In genomic region chr3:144324974-144325373, GRCm38 (mm10) we compare ENCODE assay signal across 23 mouse cellular contexts.
"Had no signal": no experiment of that assay in that cellular context is flagged by ENCODE, and none has a peak within 500 bp of the region (broad histone marks: within the 10 kb centered on the region; RNA-seq: fewer than 3 reads in every experiment).

No protein-coding gene starts in this region.

- H3K27ac ChIP-seq: gastrocnemius, adult 2 months; heart, adult 2 months; hindbrain, embryonic 13.5 days; hindbrain, embryonic 15.5 days; intestine, embryonic 15.5 days; layer of hippocampus, adult 2 months; left cerebral cortex, adult 2 months; limb, embryonic 13.5 days; limb, embryonic 15.5 days; liver, embryonic 12.5 days had no signal

- H3K4me2 ChIP-seq: heart, embryonic 12.5 days; hindbrain, embryonic 13.5 days; hindbrain, embryonic 15.5 days; intestine, embryonic 15.5 days; limb, embryonic 13.5 days; limb, embryonic 15.5 days; liver, embryonic 12.5 days had no signal

- DNase-seq: gastrocnemius, adult 2 months; gastrocnemius, postnatal 10 days; gastrocnemius, postnatal 25 days; heart, adult 11 months; heart, adult 2 months; heart, postnatal 14 days; heart, postnatal 36 days; kidney, adult 18-20 months; kidney, adult 8-10 months; kidney, postnatal 10 days; kidney, postnatal 25 days; kidney, postnatal 4 days had no signal

- H3K4me3 ChIP-seq: gastrocnemius, adult 2 months; heart, adult 2 months; heart, embryonic 12.5 days; hindbrain, embryonic 13.5 days; hindbrain, embryonic 15.5 days; intestine, embryonic 15.5 days; layer of hippocampus, adult 2 months; left cerebral cortex, adult 2 months; limb, embryonic 13.5 days; limb, embryonic 15.5 days; liver, embryonic 12.5 days had no signal

- H3K4me1 ChIP-seq: heart, embryonic 12.5 days; intestine, embryonic 15.5 days; limb, embryonic 15.5 days; liver, embryonic 12.5 days had no signal

- H3K9ac ChIP-seq: heart, embryonic 12.5 days; hindbrain, embryonic 13.5 days; hindbrain, embryonic 15.5 days; intestine, embryonic 15.5 days; limb, embryonic 13.5 days; limb, embryonic 15.5 days; liver, embryonic 12.5 days had no signal

- H3K27me3 ChIP-seq: heart, embryonic 12.5 days; hindbrain, embryonic 13.5 days; hindbrain, embryonic 15.5 days; intestine, embryonic 15.5 days; limb, embryonic 13.5 days; limb, embryonic 15.5 days; liver, embryonic 12.5 days had no signal

- H3K9me3 ChIP-seq: heart, embryonic 12.5 days; hindbrain, embryonic 13.5 days; hindbrain, embryonic 15.5 days; intestine, embryonic 15.5 days; limb, embryonic 13.5 days; limb, embryonic 15.5 days; liver, embryonic 12.5 days had no signal

- H3K36me3 ChIP-seq: heart, embryonic 12.5 days; hindbrain, embryonic 13.5 days; hindbrain, embryonic 15.5 days; intestine, embryonic 15.5 days; limb, embryonic 13.5 days; limb, embryonic 15.5 days; liver, embryonic 12.5 days had no signal

- ATAC-seq: inflammation-experienced regulatory T-cells, adult 6 months; intestine, embryonic 15.5 days; intestine, postnatal 0 days; liver, embryonic 12.5 days had no signal
